Mouse (Mus musculus) heart, postnatal 36 days (tissue): Measurements from ENCODE around the gene Rbm7. TPM values are rescaled to one million over a fixed set of nuclear protein-coding genes. Genes with fewer than 3 reads are reported as not detected.
A peak's percentile ranks its signal among the peaks of the same experiment; 100 is the strongest.
"Not testable (repeated sequence)": the region's sequence is repeated elsewhere in the genome, so short reads cannot be mapped to it uniquely, and the experiment has no call there.

Experiments
- DNase-seq, 2 experiments: peaks; one replicate each; pipeline ENCODE4 v3.0.0; 2021 to 2022
- intact Hi-C: fragments of 180-260 bp; cut with DNase I; formaldehyde crosslinking; loops from one replicate; pipeline ENCODE4 v1.15.1; 2025
- total RNA-seq, 2 experiments: library from RNA; stranded (reverse); gene quantifications; 2 replicates each; pipeline ENCODE4 v1.2.3; 2021

Rbm7 gene
- total RNA-seq = 10 to 100 TPM; 24.0 to 24.1 TPM

- DNase-seq = peak; percentile 94 to 95
- intact Hi-C loops = loop anchor here (1.0 to 10.0 kb wide), 2 partner anchors 15 to 490 kb away; partner anchors contain the start of genes Rexo2 and Usp28
Measured at GRCm38 (mm10) chr9:48494817-48495547, at the start of gene Rbm7, which contains the start of gene Gm5617. Gene Rbm7 (minus strand): TSS chr9:48495299. Gene Gm5617 (plus strand): TSS chr9:48495442.

- intact Hi-C loops = no loop called here
- DNase-seq = no peak
Measured at GRCm38 (mm10) chr9:48538688-48539087, 43.6 kb upstream of the Rbm7 start.

DNA sequence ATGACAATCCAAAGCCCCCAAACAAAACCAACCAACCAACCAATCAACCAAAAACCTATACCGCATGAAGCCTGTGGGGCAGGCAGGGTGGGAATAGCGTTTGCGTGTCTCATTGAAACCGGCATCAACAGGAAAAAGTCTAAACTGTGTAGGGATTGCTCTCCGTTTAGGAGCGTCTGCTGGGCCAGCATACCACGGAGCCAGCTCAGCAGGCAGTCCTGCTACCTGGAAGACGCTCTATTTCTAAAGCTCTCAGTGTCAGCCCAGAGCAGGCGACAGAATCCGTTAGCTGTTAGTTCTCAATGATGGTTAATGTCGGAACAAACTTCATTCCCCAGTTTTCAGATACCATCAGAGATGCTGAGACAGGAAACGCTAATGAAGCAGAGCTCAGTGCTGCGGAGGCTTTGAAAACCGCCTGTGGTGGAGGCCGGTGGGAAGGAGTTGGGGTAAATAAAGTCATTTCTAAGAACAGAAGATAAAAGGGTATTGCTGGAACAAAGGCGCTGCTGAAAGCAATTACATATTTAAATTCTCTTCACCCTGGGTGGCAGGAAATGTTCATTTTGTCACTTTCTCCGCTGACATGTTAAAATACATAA is 43.0 kb upstream of the Rbm7 start:
- intact Hi-C loops = no loop called here
- DNase-seq = no peak

GRCm38 (mm10) chr9:48537616-48538015 is 42.5 kb upstream of the Rbm7 start:
- intact Hi-C loops, DNase-seq: not testable (repeated sequence)

DNA sequence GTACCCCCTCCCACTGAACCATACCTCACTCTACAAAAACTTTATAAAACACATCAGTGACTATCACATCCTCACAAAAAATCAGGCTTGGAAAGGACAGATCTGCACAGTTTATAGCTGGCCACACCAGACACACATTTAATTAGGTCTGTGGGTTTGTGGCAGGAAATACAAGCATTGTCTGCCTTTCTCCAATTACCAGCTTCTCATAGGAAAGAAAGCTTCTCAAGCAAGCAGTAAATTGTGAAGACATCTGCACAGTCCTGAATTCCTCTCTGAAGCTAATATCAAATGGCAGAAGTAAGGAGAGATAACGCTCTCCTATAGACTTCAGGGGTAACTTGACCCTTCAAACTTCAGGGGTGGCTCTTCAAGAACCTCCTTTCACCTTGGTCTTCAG is 41.3 kb upstream of the Rbm7 start:
- DNase-seq = no peak
- intact Hi-C loops = no loop called here

- no peak for DNase-seq
- intact Hi-C loops = no loop called here
Measured at GRCm38 (mm10) chr9:48532730-48533129, 37.6 kb upstream of the Rbm7 start.

- no peak for DNase-seq
- intact Hi-C loops = no loop called here
Measured at GRCm38 (mm10) chr9:48532203-48532602, 37.1 kb upstream of the Rbm7 start.

- intact Hi-C loops = no loop called here
- DNase-seq = no peak
Measured at GRCm38 (mm10) chr9:48531294-48531693, 36.2 kb upstream of the Rbm7 start.

DNA sequence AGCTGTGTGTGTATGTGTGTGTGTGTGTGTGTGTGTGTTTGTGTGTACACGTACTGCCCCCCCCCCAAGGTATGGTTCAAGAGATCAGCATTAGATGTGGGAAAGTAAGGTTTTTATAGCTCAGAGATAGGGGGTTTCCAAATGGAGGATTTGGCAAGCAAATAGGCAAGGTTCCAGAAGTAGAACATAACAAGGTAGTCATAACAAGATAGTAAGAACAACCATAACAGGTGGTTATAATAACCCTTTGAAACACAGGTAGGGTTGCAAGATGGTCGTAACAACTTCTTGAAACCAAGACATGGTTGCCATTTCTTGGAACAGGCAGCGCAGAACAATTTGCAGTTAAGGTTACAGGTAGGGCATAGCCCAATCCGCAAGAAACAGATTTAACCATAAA is 31.4 kb upstream of the Rbm7 start:
- intact Hi-C loops = no loop called here
- no peak for DNase-seq

DNA sequence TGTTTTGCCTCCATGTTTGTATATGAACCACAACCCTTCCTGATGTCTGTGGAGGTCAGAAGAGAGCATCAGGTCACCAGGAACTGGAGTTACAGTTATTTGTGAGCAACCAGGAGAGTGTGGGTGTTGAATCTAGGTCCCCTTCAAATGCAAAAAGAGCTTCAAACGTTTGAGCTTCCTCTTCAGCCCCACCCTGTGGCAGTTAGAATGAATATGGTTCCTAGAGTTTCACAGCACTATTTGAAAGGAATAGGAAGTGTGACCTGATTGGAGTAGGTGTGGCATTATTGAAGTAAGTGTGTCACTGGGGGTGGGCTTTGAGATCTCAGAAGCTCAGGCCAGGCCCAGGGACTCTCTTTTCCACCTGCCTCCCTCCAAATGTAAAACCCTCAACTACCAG is 30.5 kb upstream of the Rbm7 start:
- intact Hi-C loops = no loop called here
- DNase-seq = no peak

DNA sequence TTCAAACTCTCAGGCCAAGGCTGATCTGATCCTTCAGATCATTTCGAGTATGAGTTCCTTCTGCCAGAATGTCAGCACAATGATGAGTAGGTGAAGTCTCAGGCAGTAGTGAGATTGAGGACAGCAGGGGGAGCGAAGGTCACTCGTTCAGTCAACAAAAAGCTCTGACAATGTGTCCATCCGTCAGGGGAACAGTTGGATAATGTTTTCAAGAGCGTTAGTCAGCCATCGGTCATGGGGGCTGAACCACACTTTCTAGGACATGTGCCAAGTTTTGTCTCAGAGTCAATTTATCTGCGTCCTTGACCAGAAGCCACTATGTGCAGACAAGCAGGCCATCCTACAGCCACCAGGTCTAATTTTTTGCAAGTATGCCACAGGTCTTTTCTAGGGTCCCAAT is 25.3 kb upstream of the Rbm7 start:
- DNase-seq, intact Hi-C loops: not testable (repeated sequence)

GRCm38 (mm10) chr9:48517372-48518130 is 22.5 kb upstream of the Rbm7 start:
- intact Hi-C loops = no loop called here

DNA sequence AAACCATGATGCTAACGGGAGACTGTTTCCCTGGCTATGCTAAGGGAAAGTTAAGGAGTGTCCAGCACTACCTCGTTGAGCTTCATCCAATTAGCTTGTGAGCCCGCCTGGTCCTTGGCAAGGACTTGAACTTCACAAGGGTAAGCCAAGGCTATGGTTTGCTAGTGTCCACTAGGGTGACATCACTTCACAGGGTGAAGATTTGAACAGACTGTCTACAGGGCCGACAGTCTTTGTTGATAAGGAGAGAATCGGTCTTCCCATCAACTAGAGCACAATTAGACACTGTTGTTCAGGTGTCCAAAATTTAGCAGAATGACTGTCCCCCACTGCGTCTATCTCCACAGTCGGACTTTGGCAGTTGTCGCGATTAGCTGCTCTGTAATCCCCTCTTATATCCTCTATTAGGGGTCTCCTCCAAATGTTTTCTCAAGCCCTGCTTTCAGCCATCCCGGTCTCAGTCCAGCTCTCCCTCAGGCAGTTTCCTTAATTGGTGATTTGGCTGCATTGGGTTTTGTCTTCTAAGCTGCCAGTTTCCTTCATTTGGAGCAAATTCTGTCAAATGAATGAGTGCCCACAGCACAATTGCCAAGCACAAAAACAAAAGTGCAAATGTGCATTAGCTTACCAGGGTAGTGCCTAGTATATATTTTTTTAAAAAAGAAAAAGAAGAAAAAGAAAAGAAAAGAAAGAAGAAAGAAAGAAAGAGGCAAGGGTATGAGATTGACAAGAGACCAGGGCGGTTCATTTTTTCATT is 21.7 kb upstream of the Rbm7 start:
- DNase-seq = no peak
- intact Hi-C loops = no loop called here

More at GRCm38 (mm10) chr9:48517372-48518130, 22.5 kb upstream of the Rbm7 start:
- no peak for DNase-seq

DNA sequence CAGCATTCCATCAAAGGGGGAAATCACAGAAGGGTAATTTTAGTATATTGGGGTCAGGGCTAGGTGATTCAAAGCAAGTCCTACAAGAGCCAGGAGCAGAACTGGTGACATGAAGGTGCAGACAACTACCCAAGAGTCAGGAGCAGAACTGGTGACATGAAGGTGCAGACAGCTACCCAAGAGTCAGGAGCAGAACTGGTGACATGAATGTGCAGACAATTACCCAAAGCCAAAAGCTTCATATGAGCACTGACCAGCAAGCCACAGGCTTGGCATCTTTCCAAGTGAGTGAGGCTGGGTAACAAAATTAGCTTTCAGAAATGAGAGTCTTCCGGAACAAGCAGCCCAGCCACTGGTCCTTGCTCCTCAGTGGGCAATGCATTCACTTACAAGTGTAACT is 20.2 kb upstream of the Rbm7 start:
- no peak for DNase-seq
- intact Hi-C loops = no loop called here

- DNase-seq = no peak
- intact Hi-C loops = no loop called here
Measured at GRCm38 (mm10) chr9:48510134-48510533, 15.0 kb upstream of the Rbm7 start.

DNA sequence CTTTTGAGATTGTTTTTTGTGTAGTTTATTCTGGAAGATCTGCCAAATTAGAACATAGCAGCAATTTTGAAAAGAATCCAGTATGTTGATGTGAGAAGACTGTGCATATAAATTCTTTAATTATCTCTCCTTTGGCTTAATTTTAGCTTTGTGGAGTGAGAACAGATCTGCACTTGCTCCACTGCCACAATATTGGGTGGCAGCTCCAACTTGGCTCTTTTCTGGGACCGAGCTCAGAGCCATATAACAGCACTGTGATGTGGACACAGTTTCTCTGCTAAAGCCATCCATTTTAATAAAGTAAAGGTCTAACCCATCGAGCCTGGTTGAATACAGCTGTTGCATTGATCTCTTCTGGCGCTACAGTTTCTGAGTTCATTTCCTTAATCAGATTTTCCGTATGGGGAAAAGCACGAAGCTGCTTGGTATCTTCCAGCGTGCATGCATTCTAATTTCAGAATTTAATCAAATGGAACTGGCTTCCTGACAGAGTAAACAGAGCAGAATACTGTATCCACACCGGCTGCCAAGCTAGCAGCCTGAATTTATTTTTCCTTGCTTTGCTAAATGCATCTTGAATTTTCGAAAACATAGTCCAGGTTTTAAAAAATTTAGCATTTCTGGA is 9.8 kb upstream of the Rbm7 start:
- no peak for DNase-seq
- intact Hi-C loops = no loop called here

- DNase-seq = no peak
- intact Hi-C loops = no loop called here
Measured at GRCm38 (mm10) chr9:48503001-48503400, 7.9 kb upstream of the Rbm7 start.

DNA sequence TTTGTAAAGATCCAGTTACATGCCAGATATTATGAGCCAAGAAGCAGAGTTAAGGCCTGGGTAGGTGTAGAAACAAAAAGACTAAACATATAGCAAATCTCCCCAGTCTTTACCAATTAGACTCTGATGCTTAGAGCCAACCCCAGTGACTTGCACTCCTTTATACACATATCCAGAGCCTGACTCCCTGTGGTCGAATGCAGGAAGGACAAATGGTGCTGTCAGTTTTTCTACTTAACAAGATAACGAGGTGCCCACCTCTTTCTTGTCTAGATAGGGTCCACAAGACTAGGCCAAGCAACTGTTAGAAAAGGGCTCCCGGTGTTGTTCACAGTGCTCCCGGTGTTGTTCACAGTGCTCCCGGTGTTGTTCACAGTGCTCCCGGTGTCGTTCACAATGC is 6.1 kb upstream of the Rbm7 start:
- DNase-seq = no peak
- intact Hi-C loops = no loop called here

DNA sequence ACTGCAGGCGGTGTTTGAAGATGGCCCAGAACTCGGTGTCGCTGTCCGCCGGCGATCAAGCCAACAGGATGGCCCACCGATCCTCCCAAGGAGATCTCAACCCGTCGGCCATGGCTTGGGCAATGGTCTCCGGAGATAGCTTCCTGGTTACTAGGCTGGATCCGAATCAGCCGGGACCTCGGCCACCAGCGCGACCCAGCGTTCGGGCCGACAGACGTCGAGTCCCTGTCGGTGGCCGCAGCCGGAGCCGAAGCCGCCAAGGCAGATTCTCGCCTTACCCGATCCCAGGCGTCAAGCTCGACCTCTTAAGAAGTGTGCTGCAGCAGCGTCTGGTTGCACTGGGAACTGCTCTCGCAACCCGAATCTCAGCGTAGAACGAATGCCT is 441 bp upstream of the Rbm7 start:
- no peak for DNase-seq
- intact Hi-C loops = loop anchor here (1.0 to 10.0 kb wide), 2 partner anchors 15 to 489 kb away; partner anchors contain the start of genes Rexo2 and Usp28
